Mouse (Mus musculus): Measurements from ENCODE around the gene Prl2c5. TPM values are rescaled to one million over a fixed set of nuclear protein-coding genes. Genes with fewer than 3 reads are reported as not detected.

Prl2c5 gene
- polyA plus RNA-seq (2017; shearing (Covaris generic)) = not detected

GRCm38 (mm10) chr13:13182415-13182814 lies at the start of gene Prl2c5:
Gene Prl2c5 (plus strand): TSS chr13:13182715.

Other genes with a start within 250 kb of the Prl2c5 start
- gene Prl2c2, start 177.3 kb upstream of the Prl2c5 start, polyA plus RNA-seq (2017; shearing (Covaris generic)) = 1.5 TPM
- gene Gpr137b, start 211.3 kb downstream of the Prl2c5 start, polyA plus RNA-seq (2017; shearing (Covaris generic)) = 2.3 TPM

All from effector memory CD4-positive, alpha-beta T cell, adult 5 months (primary cell).